Mouse (Mus musculus): Measurements from ENCODE around the gene Cdkn2d. TPM values are rescaled to one million over a fixed set of nuclear protein-coding genes. Genes with fewer than 3 reads are reported as not detected.
"Not testable (repeated sequence)": the region's sequence is repeated elsewhere in the genome, so short reads cannot be mapped to it uniquely, and the experiment has no call there.

Cdkn2d gene
- 74.5 and 93.6 TPM in 2 replicates for total RNA-seq (2017)

DNA sequence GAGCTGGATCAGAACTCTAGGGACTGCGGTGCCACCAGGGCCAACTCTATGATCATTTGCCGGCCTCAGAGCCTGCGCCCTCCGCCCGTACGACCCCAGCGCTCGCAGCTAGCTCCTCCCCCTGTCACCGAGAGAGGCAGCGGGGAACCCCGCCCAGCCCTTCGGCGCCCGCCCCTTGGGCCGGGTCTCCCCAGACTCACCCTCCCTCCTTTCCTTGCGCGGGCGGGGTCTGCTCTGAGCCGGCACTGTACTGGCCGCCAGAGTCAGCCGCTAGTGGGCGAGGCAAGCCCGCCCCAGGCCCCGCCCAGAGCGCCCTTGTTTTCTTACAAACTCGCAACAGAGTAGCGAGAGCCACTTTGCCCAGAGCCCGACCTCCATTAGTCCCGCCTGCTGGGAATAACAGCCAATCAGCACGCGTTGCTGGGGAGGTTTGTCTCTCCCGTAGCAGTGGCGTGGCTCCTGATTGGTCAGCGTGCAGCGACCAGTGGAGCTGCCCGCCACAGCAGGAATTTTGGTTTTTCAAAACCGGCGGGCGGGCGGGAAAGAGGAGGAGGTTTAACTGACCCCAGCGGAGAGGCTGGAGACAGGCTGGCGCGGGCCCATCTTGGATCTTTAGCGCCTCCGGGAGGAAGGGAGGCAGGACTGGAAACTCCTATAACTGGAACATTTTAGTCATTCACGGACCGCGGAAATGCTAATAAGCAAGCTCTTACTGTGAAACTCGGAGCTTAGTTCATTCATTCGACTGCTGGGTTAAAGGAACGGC is at the start of gene Cdkn2d:
Cdkn2d (minus strand) TSS at position 386 of the 766 bp plus-strand sequence.
- ATAC-seq (ENCODE audit: extremely low read depth, insufficient number of reproducible peaks, low FRiP score, poor library complexity, severe bottlenecking), result peak; percentile 72

DNA sequence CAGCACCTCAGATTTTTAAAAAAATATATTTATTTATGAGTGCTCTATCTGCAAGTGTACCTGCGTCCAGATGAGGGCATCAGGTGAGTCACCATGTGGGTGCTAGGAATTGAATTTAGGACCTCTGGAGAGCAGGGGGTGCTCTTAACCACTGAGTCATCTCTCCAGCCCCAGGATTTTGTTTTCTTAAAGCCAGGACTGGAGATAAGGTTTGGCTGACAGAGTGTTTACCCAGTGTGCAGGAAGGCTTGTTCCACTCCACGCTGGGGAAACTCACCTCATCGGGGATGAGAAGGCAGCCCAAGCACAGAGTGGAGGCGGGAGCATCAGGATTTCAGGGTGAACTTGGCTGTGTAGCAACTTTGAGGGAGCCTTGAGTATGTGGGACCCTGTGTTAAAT is 49.2 kb upstream of the Cdkn2d start:
- ATAC-seq (ENCODE audit: extremely low read depth, insufficient number of reproducible peaks, low FRiP score, poor library complexity, severe bottlenecking), result no peak

GRCm38 (mm10) chr9:21337652-21338051 is 46.4 kb upstream of the Cdkn2d start:
- ATAC-seq (ENCODE audit: extremely low read depth, insufficient number of reproducible peaks, low FRiP score, poor library complexity, severe bottlenecking), result no peak

DNA sequence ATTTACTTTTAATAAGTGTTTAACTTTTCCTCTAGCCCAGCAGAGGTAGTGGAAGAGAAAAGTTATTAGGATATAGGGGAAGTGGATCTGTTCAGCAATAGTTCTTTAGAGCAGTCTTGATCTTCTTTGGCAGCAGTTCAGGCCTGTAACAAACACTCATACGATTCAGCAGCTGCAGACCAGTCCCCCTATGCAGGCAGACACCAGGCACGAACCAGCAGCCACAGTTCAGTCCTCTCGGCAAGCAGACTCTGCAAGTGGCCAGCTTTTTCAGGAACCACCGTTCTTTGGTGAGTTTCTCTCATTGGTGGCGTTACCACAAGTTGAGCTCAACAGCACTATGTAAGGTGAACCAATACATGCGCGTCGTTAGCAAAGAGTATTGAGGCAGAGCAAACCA is 45.3 kb upstream of the Cdkn2d start:
- no peak for ATAC-seq (ENCODE audit: extremely low read depth, insufficient number of reproducible peaks, low FRiP score, poor library complexity, severe bottlenecking)

DNA sequence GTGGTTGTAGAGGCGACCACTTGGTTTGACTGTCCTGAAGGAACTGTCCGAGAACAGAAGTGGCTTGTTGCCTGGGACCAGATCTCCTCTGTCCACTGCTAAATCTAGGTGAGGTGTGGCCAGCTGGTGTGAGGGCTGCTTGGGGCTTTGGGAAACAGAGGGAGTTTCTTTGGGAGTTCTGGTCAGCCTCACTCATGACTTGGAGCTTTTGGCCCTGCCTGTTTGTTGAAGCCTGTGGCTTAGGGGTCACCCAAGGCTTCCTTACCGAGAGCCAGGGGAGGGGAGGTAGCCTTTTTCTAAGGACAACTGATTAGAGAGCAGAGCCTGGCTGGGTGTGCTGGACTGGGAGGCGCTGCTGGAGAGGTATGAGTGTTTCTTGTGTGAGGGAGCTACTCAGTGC is 44.2 kb upstream of the Cdkn2d start:
- no peak for ATAC-seq (ENCODE audit: extremely low read depth, insufficient number of reproducible peaks, low FRiP score, poor library complexity, severe bottlenecking)

DNA sequence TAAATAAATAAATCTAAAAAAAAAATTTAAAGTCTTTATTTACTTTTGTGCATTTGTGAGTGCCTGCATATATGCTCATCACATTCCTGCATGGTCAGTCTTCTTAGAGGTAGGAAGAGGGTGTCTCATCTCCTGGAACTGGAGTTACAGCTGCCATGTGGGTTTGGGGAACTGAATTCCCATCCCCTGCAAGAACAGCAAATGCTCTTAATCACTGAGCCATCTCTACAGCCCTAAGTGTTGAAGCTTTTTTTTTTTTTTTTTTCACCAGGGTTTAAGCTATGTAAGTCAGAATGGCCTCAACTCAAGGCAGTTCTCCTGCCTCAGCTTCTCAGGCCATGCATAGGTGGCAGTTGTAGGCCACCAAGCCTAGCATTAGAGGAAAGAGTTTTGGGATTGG is 43.5 kb upstream of the Cdkn2d start:
- no peak for ATAC-seq (ENCODE audit: extremely low read depth, insufficient number of reproducible peaks, low FRiP score, poor library complexity, severe bottlenecking)

- no peak for ATAC-seq (ENCODE audit: extremely low read depth, insufficient number of reproducible peaks, low FRiP score, poor library complexity, severe bottlenecking)
Measured at GRCm38 (mm10) chr9:21333523-21333922, 42.3 kb upstream of the Cdkn2d start.

- ATAC-seq (ENCODE audit: extremely low read depth, insufficient number of reproducible peaks, low FRiP score, poor library complexity, severe bottlenecking), result no peak
Measured at GRCm38 (mm10) chr9:21332161-21333061, 41.2 kb upstream of the Cdkn2d start.

DNA sequence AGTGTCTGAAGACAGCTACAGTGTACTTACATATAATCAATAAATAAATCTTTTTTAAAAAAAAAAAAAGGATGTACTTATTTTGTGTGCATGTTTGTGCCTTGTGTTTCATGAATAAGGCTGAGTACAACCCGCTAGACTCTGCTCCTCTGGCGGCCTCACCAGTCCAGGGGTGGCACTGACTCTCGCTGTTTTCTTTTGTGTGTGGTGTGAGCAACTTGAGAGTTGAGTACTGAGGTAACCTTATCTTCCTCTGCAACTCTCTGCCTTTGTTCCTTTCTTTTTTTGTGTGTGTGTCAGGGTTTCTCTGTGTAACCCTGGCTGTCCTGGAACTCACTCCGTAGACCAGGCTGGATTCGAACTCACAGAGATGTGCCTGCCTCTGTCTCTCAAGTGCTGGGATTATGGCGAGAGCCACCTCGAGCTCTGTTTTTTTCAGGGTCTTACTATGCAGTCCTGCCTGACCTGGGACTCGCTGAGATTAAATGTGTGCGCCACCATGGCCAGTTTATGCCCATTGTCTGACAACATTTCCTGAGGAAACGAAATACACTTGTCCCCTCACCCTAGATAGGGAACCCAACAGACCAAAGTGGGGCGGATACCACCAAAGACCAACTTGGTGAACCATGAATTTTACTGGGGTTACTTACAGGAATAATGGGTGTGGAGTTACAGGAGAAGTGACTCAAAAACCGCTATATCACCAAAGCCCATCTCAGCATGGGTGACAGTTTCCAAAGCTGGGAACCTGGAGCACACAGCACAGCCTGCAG is 40.3 kb upstream of the Cdkn2d start:
- no peak for ATAC-seq (ENCODE audit: extremely low read depth, insufficient number of reproducible peaks, low FRiP score, poor library complexity, severe bottlenecking)

DNA sequence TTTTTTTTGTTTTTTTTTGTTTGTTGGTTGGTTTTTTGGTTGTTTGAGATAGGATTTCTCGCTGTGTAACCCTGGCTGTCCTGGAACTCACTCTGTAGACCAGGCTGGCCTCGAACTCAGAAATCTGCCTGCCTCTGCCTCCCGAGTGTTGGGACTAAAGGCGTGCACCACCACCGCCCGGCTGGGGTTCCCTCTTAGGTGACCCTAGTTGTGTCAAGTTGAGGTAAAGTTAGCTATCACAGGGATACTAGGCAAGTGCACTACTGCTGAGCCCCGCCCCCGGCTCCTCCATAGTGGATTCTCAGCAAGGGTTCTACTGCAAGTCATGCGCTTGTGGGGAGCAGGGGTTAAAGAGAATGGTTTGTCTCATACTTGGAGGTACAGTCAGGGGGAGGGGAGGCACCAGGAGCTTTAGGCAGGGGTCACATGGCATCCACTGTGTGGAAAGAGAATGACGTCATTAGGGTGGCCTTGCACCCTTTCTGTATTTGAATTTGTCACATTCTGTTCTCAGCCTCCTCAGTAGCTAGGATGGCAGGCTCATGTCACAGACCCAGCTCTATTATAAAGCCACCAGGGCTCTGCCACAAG is 38.6 kb upstream of the Cdkn2d start:
- ATAC-seq (ENCODE audit: extremely low read depth, insufficient number of reproducible peaks, low FRiP score, poor library complexity, severe bottlenecking), result no peak

DNA sequence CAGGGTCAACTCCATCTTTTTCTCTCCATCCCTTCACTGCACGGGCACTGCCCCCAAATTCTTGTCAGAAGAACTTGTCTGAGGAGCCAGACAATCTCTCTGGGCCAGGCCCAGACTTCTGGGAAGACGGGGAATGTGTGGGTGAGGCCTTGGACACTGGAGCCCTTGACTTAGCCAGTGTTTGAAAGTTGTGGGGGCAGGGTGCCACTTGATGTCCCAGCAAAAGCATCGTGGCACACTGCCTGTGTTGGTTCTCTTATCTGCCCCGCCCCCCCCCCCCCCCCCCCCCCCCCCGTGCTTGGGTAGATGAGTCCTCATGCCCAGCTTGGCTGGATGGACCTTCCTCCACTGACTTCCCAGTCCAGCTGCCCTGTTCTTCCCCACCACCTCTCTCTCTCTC is 37.8 kb upstream of the Cdkn2d start:
- no peak for ATAC-seq (ENCODE audit: extremely low read depth, insufficient number of reproducible peaks, low FRiP score, poor library complexity, severe bottlenecking)

DNA sequence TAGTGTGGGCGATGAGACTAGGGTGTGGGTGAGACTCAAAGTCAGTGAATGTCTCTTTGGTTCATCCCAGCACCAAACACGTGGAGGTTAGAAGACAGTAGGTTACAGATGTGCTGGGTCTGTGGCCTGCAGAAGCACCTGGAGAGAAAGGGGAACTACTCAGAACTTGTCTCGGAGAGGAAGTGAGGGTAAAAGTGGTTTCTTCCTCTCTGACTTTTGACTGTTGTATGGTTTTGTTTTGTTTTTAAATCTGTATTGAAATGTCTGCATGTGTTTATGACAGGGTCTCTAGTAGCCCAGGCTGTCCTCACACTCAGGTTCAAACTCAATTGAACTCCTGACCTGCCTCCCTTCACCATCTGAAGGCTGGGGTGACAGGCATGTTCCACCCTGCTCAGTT is 36.8 kb upstream of the Cdkn2d start:
- peak; percentile 85 for ATAC-seq (ENCODE audit: extremely low read depth, insufficient number of reproducible peaks, low FRiP score, poor library complexity, severe bottlenecking)

DNA sequence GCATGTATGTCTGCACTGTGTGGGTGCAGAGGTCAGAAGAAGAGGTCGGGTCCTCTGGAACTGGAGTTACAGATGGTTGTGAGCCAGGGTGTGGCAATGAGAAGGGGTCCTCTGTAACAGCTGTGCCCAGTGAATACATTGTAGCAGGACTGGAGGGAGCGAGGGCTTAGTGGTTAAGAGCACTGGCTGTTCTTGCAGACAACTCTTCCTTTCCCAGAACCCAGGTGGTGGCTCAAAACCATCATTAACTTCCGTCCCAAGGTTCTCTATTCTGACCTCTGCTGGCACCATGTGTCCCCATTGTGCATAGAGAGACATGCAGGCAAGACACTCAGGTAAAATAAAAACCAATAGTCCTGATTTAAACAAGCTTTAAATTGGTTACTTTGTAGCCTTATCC is 36.4 kb upstream of the Cdkn2d start:
- 0 out of 2 replicates have a peak, but pooled peaks have one; percentile 10 for ATAC-seq (ENCODE audit: extremely low read depth, insufficient number of reproducible peaks, low FRiP score, poor library complexity, severe bottlenecking)

GRCm38 (mm10) chr9:21324269-21324668 is 33.1 kb upstream of the Cdkn2d start:
- no peak for ATAC-seq (ENCODE audit: extremely low read depth, insufficient number of reproducible peaks, low FRiP score, poor library complexity, severe bottlenecking)

GRCm38 (mm10) chr9:21322917-21323297 is 31.7 kb upstream of the Cdkn2d start:
- ATAC-seq (ENCODE audit: extremely low read depth, insufficient number of reproducible peaks, low FRiP score, poor library complexity, severe bottlenecking), result not testable (repeated sequence)

GRCm38 (mm10) chr9:21322211-21322916 is 31.2 kb upstream of the Cdkn2d start:
- ATAC-seq (ENCODE audit: extremely low read depth, insufficient number of reproducible peaks, low FRiP score, poor library complexity, severe bottlenecking), result no peak; the same call in 1 of the 2 replicates

GRCm38 (mm10) chr9:21321513-21321835 is 30.3 kb upstream of the Cdkn2d start:
- peak; percentile 56 for ATAC-seq (ENCODE audit: extremely low read depth, insufficient number of reproducible peaks, low FRiP score, poor library complexity, severe bottlenecking)

Data from neutrophil, adult 5-6 weeks (primary cell).